33 mouse cellular contexts compared by ENCODE assay signal in genomic region chr3:93201955-93202354, GRCm38 (mm10). TPM values are rescaled to one million over a fixed set of nuclear protein-coding genes. Genes with fewer than 3 reads are reported as not detected.
A peak's percentile ranks its signal among the peaks of the same experiment; 100 is the strongest.
DNase-seq lines count a peak whose midpoint lies in the region; ATAC-seq and TF ChIP-seq lines count a peak whose summit lies in the region.
"Had no signal": no experiment of that assay in that cellular context is flagged by ENCODE, and none has a peak within 500 bp of the region (broad histone marks: within the 10 kb centered on the region; RNA-seq: fewer than 3 reads in every experiment).

No protein-coding gene starts in this region.

- no peak overlapping the region for H3K4me3 ChIP-seq in embryonic facial prominence, embryonic 12.5 days
- no peak overlapping the region for H3K4me3 ChIP-seq in embryonic facial prominence, embryonic 10.5 days
- H3K4me3 ChIP-seq in hindbrain, embryonic 11.5 days (ENCODE audit: low read depth, low read length): no peak overlapping the region
- no peak overlapping the region for H3K4me3 ChIP-seq in hindbrain, embryonic 14.5 days (replicated peaks; ENCODE audit: low read length)
- H3K4me3 ChIP-seq in megakaryocyte, embryonic 14.5 days (replicated peaks): peak overlapping the region; percentile 2
- H3K4me3 ChIP-seq in embryonic facial prominence, embryonic 13.5 days: no peak overlapping the region
- H3K4me3 ChIP-seq in lung, adult 2 months (replicated peaks; ENCODE audit: extremely low read depth, low read depth, low read length): no peak overlapping the region
- H3K4me3 ChIP-seq: erythroblast, embryonic 14.5 days; forebrain, embryonic 12.5 days; forebrain, embryonic 15.5 days; heart, adult 2 months; heart, embryonic 13.5 days; hindbrain, embryonic 12.5 days had no signal

- no peak for TF ChIP-seq POLR2A in lung, adult 2 months (IDR thresholded peaks at IDR 0.05; ENCODE audit: borderline replicate concordance, extremely low read depth, low read depth, low read length)

- 0 out of 2 replicates have a peak, but pooled peaks have one; percentile 35 for ATAC-seq in embryonic facial prominence, embryonic 12.5 days (ENCODE audit: insufficient number of reproducible peaks, insufficient read depth, low FRiP score, low TSS enrichment)
- ATAC-seq in hindbrain, embryonic 11.5 days (ENCODE audit: low FRiP score): peak; percentile 30; the same call in 1 of the 2 replicates
- ATAC-seq in hindbrain, embryonic 14.5 days (ENCODE audit: low FRiP score): no peak
- no peak for ATAC-seq in megakaryocyte, adult 5-6 weeks (ENCODE audit: poor library complexity, severe bottlenecking)
- 0 out of 2 replicates have a peak, but pooled peaks have one; percentile 52 for ATAC-seq in embryonic facial prominence, embryonic 13.5 days (ENCODE audit: insufficient number of reproducible peaks, insufficient read depth, low FRiP score, low TSS enrichment, low read depth)
- ATAC-seq: activated CD4-positive, CD25-positive, alpha-beta regulatory T cell, adult 4 months; forebrain, embryonic 15.5 days; hindbrain, embryonic 16.5 days had no signal

- WGBS in embryonic facial prominence, embryonic 12.5 days: 80% methylated on average over 2 of the region's 2 CpGs
- 84% methylated on average over 2 of the region's 2 CpGs for WGBS in embryonic facial prominence, embryonic 10.5 days
- WGBS in hindbrain, embryonic 11.5 days: 81% methylated on average over 2 of the region's 2 CpGs
- WGBS in hindbrain, embryonic 14.5 days: 88% methylated on average over 2 of the region's 2 CpGs
- 81% methylated on average over 2 of the region's 2 CpGs for WGBS in embryonic facial prominence, embryonic 13.5 days
- 77% methylated on average over 2 of the region's 2 CpGs for WGBS in lung, adult 2 months

- DNase-seq in embryonic facial prominence, embryonic 10.5 days (ENCODE audit: low spot score): no peak
- no peak for DNase-seq in hindbrain, embryonic 11.5 days (ENCODE audit: low spot score)
- DNase-seq in hindbrain, embryonic 14.5 days (ENCODE audit: low spot score): no peak
- DNase-seq in lung, adult 2 months: no peak
- DNase-seq: adrenal gland, adult 8-10 months; adrenal gland, postnatal 25 days; cerebellum, adult 11-12 months; cerebellum, adult 8-10 months; cerebellum, postnatal 10 days; cerebellum, postnatal 36 days; embryo, embryonic 11 days; gastrocnemius, postnatal 25 days; heart, adult 2 months; heart, postnatal 14 days; heart, postnatal 4 days had no signal

- H3K36me3 ChIP-seq in embryonic facial prominence, embryonic 12.5 days: no peaks in the 10 kb centered on the region
- no peaks in the 10 kb centered on the region for H3K36me3 ChIP-seq in embryonic facial prominence, embryonic 10.5 days (replicated peaks)
- H3K36me3 ChIP-seq in hindbrain, embryonic 11.5 days (ENCODE audit: control insufficient read depth, insufficient read depth, low read length): no peaks in the 10 kb centered on the region
- H3K36me3 ChIP-seq in hindbrain, embryonic 14.5 days (replicated peaks; ENCODE audit: control insufficient read depth, insufficient read depth): no peaks in the 10 kb centered on the region
- H3K36me3 ChIP-seq in megakaryocyte, embryonic 14.5 days (replicated peaks; ENCODE audit: low read length): no peaks in the 10 kb centered on the region
- no peaks in the 10 kb centered on the region for H3K36me3 ChIP-seq in embryonic facial prominence, embryonic 13.5 days
- H3K36me3 ChIP-seq: forebrain, embryonic 12.5 days; forebrain, embryonic 15.5 days; heart, embryonic 13.5 days; hindbrain, embryonic 12.5 days had no signal

- H3K4me2 ChIP-seq in embryonic facial prominence, embryonic 12.5 days (replicated peaks): no peak overlapping the region
- H3K4me2 ChIP-seq in hindbrain, embryonic 11.5 days (replicated peaks; ENCODE audit: low read depth, low read length): no peak overlapping the region
- no peak overlapping the region for H3K4me2 ChIP-seq in hindbrain, embryonic 14.5 days (replicated peaks)
- H3K4me2 ChIP-seq in embryonic facial prominence, embryonic 13.5 days: no peak overlapping the region
- H3K4me2 ChIP-seq: forebrain, embryonic 12.5 days; forebrain, embryonic 15.5 days; heart, embryonic 13.5 days; hindbrain, embryonic 12.5 days had no signal

- H3K27me3 ChIP-seq in embryonic facial prominence, embryonic 12.5 days: no peaks in the 10 kb centered on the region
- no peaks in the 10 kb centered on the region for H3K27me3 ChIP-seq in embryonic facial prominence, embryonic 10.5 days (replicated peaks; ENCODE audit: low read depth, poor library complexity, severe bottlenecking)
- no peaks in the 10 kb centered on the region for H3K27me3 ChIP-seq in hindbrain, embryonic 11.5 days (ENCODE audit: control insufficient read depth, insufficient read depth, low read length)
- no peaks in the 10 kb centered on the region for H3K27me3 ChIP-seq in hindbrain, embryonic 14.5 days (ENCODE audit: control insufficient read depth, insufficient read depth, low read length)
- H3K27me3 ChIP-seq in megakaryocyte, embryonic 14.5 days (replicated peaks): no peaks in the 10 kb centered on the region
- H3K27me3 ChIP-seq in embryonic facial prominence, embryonic 13.5 days: no peaks in the 10 kb centered on the region
- H3K27me3 ChIP-seq: forebrain, embryonic 12.5 days; forebrain, embryonic 15.5 days; heart, embryonic 13.5 days; hindbrain, embryonic 12.5 days had no signal

- no peak overlapping the region for H3K27ac ChIP-seq in embryonic facial prominence, embryonic 12.5 days
- no peak overlapping the region for H3K27ac ChIP-seq in embryonic facial prominence, embryonic 10.5 days (replicated peaks)
- no peak overlapping the region for H3K27ac ChIP-seq in hindbrain, embryonic 11.5 days (ENCODE audit: low read depth, low read length)
- H3K27ac ChIP-seq in hindbrain, embryonic 14.5 days: no peak overlapping the region
- H3K27ac ChIP-seq in embryonic facial prominence, embryonic 13.5 days: no peak overlapping the region
- H3K27ac ChIP-seq: forebrain, embryonic 12.5 days; forebrain, embryonic 15.5 days; heart, adult 2 months; heart, embryonic 13.5 days; hindbrain, embryonic 12.5 days had no signal

- no peak overlapping the region for H3K9ac ChIP-seq in embryonic facial prominence, embryonic 12.5 days
- H3K9ac ChIP-seq in hindbrain, embryonic 11.5 days (ENCODE audit: low read depth, low read length): no peak overlapping the region
- H3K9ac ChIP-seq in hindbrain, embryonic 14.5 days: no peak overlapping the region
- H3K9ac ChIP-seq in embryonic facial prominence, embryonic 13.5 days: no peak overlapping the region
- H3K9ac ChIP-seq: forebrain, embryonic 12.5 days; forebrain, embryonic 15.5 days; heart, embryonic 13.5 days; hindbrain, embryonic 12.5 days had no signal

- H3K4me1 ChIP-seq in embryonic facial prominence, embryonic 12.5 days: no peaks in the 10 kb centered on the region
- no peaks in the 10 kb centered on the region for H3K4me1 ChIP-seq in embryonic facial prominence, embryonic 10.5 days
- H3K4me1 ChIP-seq in hindbrain, embryonic 11.5 days (replicated peaks; ENCODE audit: control insufficient read depth, insufficient read depth, low read length): no peaks in the 10 kb centered on the region
- H3K4me1 ChIP-seq in hindbrain, embryonic 14.5 days (replicated peaks; ENCODE audit: control insufficient read depth, insufficient read depth, low read length): no peaks in the 10 kb centered on the region
- H3K4me1 ChIP-seq in megakaryocyte, embryonic 14.5 days: no peaks in the 10 kb centered on the region
- no peaks in the 10 kb centered on the region for H3K4me1 ChIP-seq in embryonic facial prominence, embryonic 13.5 days
- H3K4me1 ChIP-seq in lung, adult 2 months (ENCODE audit: control insufficient read depth, insufficient read depth, low read length): no peaks in the 10 kb centered on the region
- H3K4me1 ChIP-seq: forebrain, embryonic 12.5 days; forebrain, embryonic 15.5 days; heart, embryonic 13.5 days; hindbrain, embryonic 12.5 days had no signal

- TF ChIP-seq CTCF in lung, adult 2 months (IDR thresholded peaks at IDR 0.05; ENCODE audit: insufficient read depth, low read length): no peak

- H3K9me3 ChIP-seq in embryonic facial prominence, embryonic 12.5 days: peaks cover 21% of the 10 kb centered on the region
- peaks cover 30% of the 10 kb centered on the region for H3K9me3 ChIP-seq in embryonic facial prominence, embryonic 10.5 days
- no peaks in the 10 kb centered on the region for H3K9me3 ChIP-seq in hindbrain, embryonic 11.5 days (ENCODE audit: control insufficient read depth, low read length)
- H3K9me3 ChIP-seq in hindbrain, embryonic 14.5 days (ENCODE audit: control insufficient read depth, low read length): no peaks in the 10 kb centered on the region
- peaks cover 26% of the 10 kb centered on the region for H3K9me3 ChIP-seq in megakaryocyte, embryonic 14.5 days
- H3K9me3 ChIP-seq in embryonic facial prominence, embryonic 13.5 days: peaks cover 27% of the 10 kb centered on the region

RNA-seq across cellular contexts. Expression of gene Flg2, which starts 4.9 kb away (rescaled TPM):
- polyA plus RNA-seq in embryonic facial prominence, embryonic 12.5 days (2016; fragmentation: Nextera tagmentation; extraction: Ambion mirVana): not detected in 2 replicates
- not detected in 2 replicates for polyA plus RNA-seq in embryonic facial prominence, embryonic 10.5 days (2016; fragmentation: Nextera tagmentation; extraction: Ambion mirVana)
- not detected in 2 replicates for polyA plus RNA-seq in hindbrain, embryonic 11.5 days (2014; fragmentation: Nextera tagmentation; extraction: Ambion mirVana)
- not detected in 2 replicates for polyA plus RNA-seq in hindbrain, embryonic 14.5 days (2014; fragmentation: Nextera tagmentation; extraction: Ambion mirVana)
- not detected in 2 replicates for polyA plus RNA-seq in megakaryocyte, embryonic 14.5 days (2012; ENCODE audit: insufficient read depth, low replicate concordance)
- total RNA-seq in megakaryocyte, adult 5-6 weeks (2015): not detected in 2 replicates
- total RNA-seq in megakaryocyte, adult 5-6 weeks (2017): not detected in 2 replicates
- polyA plus RNA-seq in embryonic facial prominence, embryonic 13.5 days (2015; fragmentation: Nextera tagmentation; extraction: Ambion mirVana): not detected in 2 replicates
- not detected in 2 replicates for polyA plus RNA-seq in lung, adult 2 months (2012; rRNA removed)
- total RNA-seq: adrenal gland, adult 8-10 months; adrenal gland, postnatal 25 days; ES-E14; gastrocnemius, adult 8-10 months; gastrocnemius, postnatal 25 days; heart, postnatal 4 days had no signal
- polyA plus RNA-seq: activated CD4-positive, CD25-positive, alpha-beta regulatory T cell, adult 4 months; brain, embryonic 14.5 days; cortical plate, adult 2 months; embryonic facial prominence, embryonic 11.5 days; erythroblast, embryonic 14.5 days; forebrain, embryonic 12.5 days; forebrain, embryonic 15.5 days; gonadal fat pad, adult 2 months; heart, adult 2 months; heart, embryonic 13.5 days; heart, embryonic 16.5 days; hindbrain, embryonic 12.5 days; hindbrain, embryonic 16.5 days had no signal

RNA-seq across cellular contexts. Expression of gene Crnn, which starts 57.4 kb away (rescaled TPM):
- polyA plus RNA-seq in embryonic facial prominence, embryonic 12.5 days (2016; fragmentation: Nextera tagmentation; extraction: Ambion mirVana): not detected in 2 replicates
- polyA plus RNA-seq in embryonic facial prominence, embryonic 10.5 days (2016; fragmentation: Nextera tagmentation; extraction: Ambion mirVana): not detected in 2 replicates
- polyA plus RNA-seq in hindbrain, embryonic 11.5 days (2014; fragmentation: Nextera tagmentation; extraction: Ambion mirVana): not detected in 2 replicates
- not detected in 2 replicates for polyA plus RNA-seq in hindbrain, embryonic 14.5 days (2014; fragmentation: Nextera tagmentation; extraction: Ambion mirVana)
- not detected in 2 replicates for polyA plus RNA-seq in megakaryocyte, embryonic 14.5 days (2012; ENCODE audit: insufficient read depth, low replicate concordance)
- not detected in 2 replicates for total RNA-seq in megakaryocyte, adult 5-6 weeks (2015)
- not detected in 2 replicates for total RNA-seq in megakaryocyte, adult 5-6 weeks (2017)
- polyA plus RNA-seq in embryonic facial prominence, embryonic 13.5 days (2015; fragmentation: Nextera tagmentation; extraction: Ambion mirVana): 0.65 and 0.76 TPM in 2 replicates
- not detected in 2 replicates for polyA plus RNA-seq in lung, adult 2 months (2012; rRNA removed)
- total RNA-seq: adrenal gland, adult 8-10 months; adrenal gland, postnatal 25 days; ES-E14; gastrocnemius, adult 8-10 months; gastrocnemius, postnatal 25 days; heart, adult 2 months; heart, postnatal 14 days; heart, postnatal 4 days had no signal
- polyA plus RNA-seq: activated CD4-positive, CD25-positive, alpha-beta regulatory T cell, adult 4 months; brain, embryonic 14.5 days; cortical plate, adult 2 months; embryonic facial prominence, embryonic 11.5 days; erythroblast, embryonic 14.5 days; forebrain, embryonic 12.5 days; forebrain, embryonic 15.5 days; gonadal fat pad, adult 2 months; heart, adult 2 months; heart, embryonic 13.5 days; hindbrain, embryonic 12.5 days; hindbrain, embryonic 16.5 days had no signal

Comparison
In these comparisons a context has a peak if more than half of its experiments do, and no peak if none do; other contexts are left out.
1. ATAC-seq: peak in embryonic facial prominence, embryonic 12.5 days (single experiment), hindbrain, embryonic 11.5 days (single experiment) and embryonic facial prominence, embryonic 13.5 days (single experiment); none in hindbrain, embryonic 14.5 days (single experiment) and megakaryocyte, adult 5-6 weeks (single experiment).